Mouse (Mus musculus) liver, adult 2 months (tissue): Measurements from ENCODE around the gene Rapsn. TPM values are rescaled to one million over a fixed set of nuclear protein-coding genes. Genes with fewer than 3 reads are reported as not detected.

Source experiments
- DNase-seq: peaks from one replicate; pipeline ENCODE4 v3.0.0-alpha.2; 2011; ENCODE audit warnings: low read depth, low spot score; ENCODE audit errors: extremely low read depth
- H3K27ac ChIP-seq: fragments of 200-500 bp; replicated peaks from 2 replicates; pipeline ENCODE4 v1.5.1; 2012; ENCODE audit warnings: low read depth, mild to moderate bottlenecking, control low read depth, inconsistent platforms, low read length; ENCODE audit not compliant: insufficient read depth
- H3K27me3 ChIP-seq: fragments of 200-500 bp; 2 replicates; pipeline ENCODE4 v1.6.1; 2012; ENCODE audit warnings: mild to moderate bottlenecking, moderate library complexity, low read length, inconsistent platforms; ENCODE audit not compliant: control insufficient read depth, insufficient read depth
- H3K36me3 ChIP-seq: fragments of 200-500 bp; 2 replicates; pipeline ENCODE4 v1.6.1; 2012; ENCODE audit warnings: low read length, inconsistent platforms; ENCODE audit not compliant: control insufficient read depth, insufficient read depth
- H3K4me1 ChIP-seq: fragments of 200-500 bp; 2 replicates; pipeline ENCODE4 v1.6.1; 2011; ENCODE audit warnings: low read length; ENCODE audit not compliant: control insufficient read depth, insufficient read depth
- H3K4me3 ChIP-seq: fragments of 200-500 bp; 2 replicates; pipeline ENCODE4 v1.5.1; 2011; ENCODE audit warnings: low read depth, mild to moderate bottlenecking, control low read depth, low read length, moderate library complexity; ENCODE audit not compliant: insufficient read depth
- H3K79me2 ChIP-seq: fragments of 200-500 bp; 2 replicates; pipeline ENCODE4 v1.6.1; 2012; ENCODE audit warnings: inconsistent platforms, mild to moderate bottlenecking, low read length, moderate library complexity; ENCODE audit not compliant: control insufficient read depth, insufficient read depth
- H3K9ac ChIP-seq: fragments of 200-500 bp; 2 replicates; pipeline ENCODE4 v1.6.1; 2012; ENCODE audit warnings: low read depth, mild to moderate bottlenecking, control low read depth, inconsistent platforms, low read length
- CTCF ChIP-seq: fragments of 200-500 bp; IDR thresholded peaks from 2 replicates; pipeline ENCODE4 v1.5.1; 2011; ENCODE audit warnings: low read depth, low read length, control low read depth
- POLR2A ChIP-seq: fragments of 200-500 bp; IDR thresholded peaks from 2 replicates; pipeline ENCODE4 v1.6.1; 2011; ENCODE audit warnings: low read length, control low read depth; ENCODE audit not compliant: insufficient read depth; ENCODE audit errors: extremely low read depth
- WGBS: fragments of 180-500 bp; shearing (Covaris S2); methylation state at CpG from one replicate; pipeline ENCODE4 v1.1.7; 2018; 5-methylcytosine and 5-hydroxymethylcytosine counted together
- polyA plus RNA-seq: library from polyadenylated mRNA; depleted of rRNA; stranded (reverse); fragments of >200 nt; gene quantifications from 2 replicates; pipeline ENCODE4 v1.2.3, GENCODE M21; 2012
- total RNA-seq: library from RNA; depleted of rRNA; stranded (reverse); fragments of >200 nt; gene quantifications from 2 replicates; pipeline ENCODE4 v1.2.3, GENCODE M21; 2014

Rapsn gene
- total and polyA plus RNA-seq, 2 experiments: 0.09 TPM; not detected in 1

GRCm38 (mm10) chr2:91083366-91083940 lies 48.0 kb downstream of the Rapsn start:
- TF ChIP-seq CTCF (no peak), POLR2A (no peak)
- Histone ChIP-seq H3K9ac (peak overlapping the region; percentile 71), H3K27me3 (peaks cover 2% of the 10 kb centered on the region; the same call in 1 of the 2 replicates), H3K27ac (peak overlapping the region; percentile 84), H3K79me2 (no peaks in the 10 kb centered on the region), H3K4me3 (no peak overlapping the region), H3K4me1 (no peaks in the 10 kb centered on the region; the same call in 1 of the 2 replicates), H3K36me3 (no peaks in the 10 kb centered on the region)
- 93% methylated on average over 1 of the region's 1 CpGs for WGBS
- no peak for DNase-seq

DNA sequence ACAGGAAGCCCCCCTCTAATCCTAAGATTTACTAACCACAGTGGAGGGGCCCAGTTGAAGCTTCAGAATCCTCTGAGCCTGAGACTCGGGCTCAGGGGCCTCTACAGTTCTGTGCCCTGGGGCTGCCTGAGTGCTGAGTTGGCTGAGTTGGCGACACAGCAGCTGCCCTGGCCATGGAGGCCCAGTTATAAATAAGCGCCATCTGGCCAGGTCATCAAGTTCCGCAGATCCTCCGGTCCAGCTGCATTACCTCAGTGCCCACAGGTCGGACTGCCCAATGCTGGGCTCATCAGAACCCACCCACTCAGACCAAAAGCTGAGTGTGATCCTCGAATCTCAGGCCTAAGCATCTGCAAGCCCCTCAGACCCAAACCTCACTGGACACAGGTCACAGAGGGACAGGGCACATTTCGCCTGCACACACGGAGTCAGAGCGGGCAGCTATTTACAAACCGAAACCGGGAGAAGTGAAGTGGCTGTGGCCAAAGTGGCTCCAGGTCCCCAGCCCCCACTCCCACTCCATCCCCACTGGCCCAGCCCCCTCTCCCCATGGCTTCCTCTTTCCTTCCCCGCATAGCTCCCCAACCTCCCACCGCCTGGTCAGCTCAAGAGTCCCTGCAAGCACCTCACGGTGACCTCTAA lies 48.9 kb downstream of the Rapsn start:
- Histone ChIP-seq H3K27ac (peak overlapping the region; percentile 84), H3K79me2 (no peaks in the 10 kb centered on the region), H3K9ac (no peak overlapping the region; the same call in 1 of the 2 replicates), H3K4me3 (no peak overlapping the region), H3K27me3 (no peaks in the 10 kb centered on the region), H3K4me1 (no peaks in the 10 kb centered on the region), H3K36me3 (no peaks in the 10 kb centered on the region)
- WGBS: 91% methylated on average over 15 of the region's 15 CpGs
- DNase-seq: no peak
- no peak for TF ChIP-seq POLR2A
- no peak for TF ChIP-seq CTCF

- DNase-seq: no peak
- WGBS: 90% methylated on average over 14 of the region's 14 CpGs
- Histone ChIP-seq H3K9ac (peak overlapping the region; percentile 48; the same call in 1 of the 2 replicates), H3K27ac (peak overlapping the region; percentile 62), H3K4me3 (no peak overlapping the region), H3K36me3 (no peaks in the 10 kb centered on the region), H3K4me1 (no peaks in the 10 kb centered on the region), H3K27me3 (no peaks in the 10 kb centered on the region), H3K79me2 (no peaks in the 10 kb centered on the region)
- TF ChIP-seq POLR2A: no peak
- TF ChIP-seq CTCF: no peak
These were observed 50.3 kb downstream of the Rapsn start for GRCm38 (mm10) chr2:91085494-91086391.

DNA sequence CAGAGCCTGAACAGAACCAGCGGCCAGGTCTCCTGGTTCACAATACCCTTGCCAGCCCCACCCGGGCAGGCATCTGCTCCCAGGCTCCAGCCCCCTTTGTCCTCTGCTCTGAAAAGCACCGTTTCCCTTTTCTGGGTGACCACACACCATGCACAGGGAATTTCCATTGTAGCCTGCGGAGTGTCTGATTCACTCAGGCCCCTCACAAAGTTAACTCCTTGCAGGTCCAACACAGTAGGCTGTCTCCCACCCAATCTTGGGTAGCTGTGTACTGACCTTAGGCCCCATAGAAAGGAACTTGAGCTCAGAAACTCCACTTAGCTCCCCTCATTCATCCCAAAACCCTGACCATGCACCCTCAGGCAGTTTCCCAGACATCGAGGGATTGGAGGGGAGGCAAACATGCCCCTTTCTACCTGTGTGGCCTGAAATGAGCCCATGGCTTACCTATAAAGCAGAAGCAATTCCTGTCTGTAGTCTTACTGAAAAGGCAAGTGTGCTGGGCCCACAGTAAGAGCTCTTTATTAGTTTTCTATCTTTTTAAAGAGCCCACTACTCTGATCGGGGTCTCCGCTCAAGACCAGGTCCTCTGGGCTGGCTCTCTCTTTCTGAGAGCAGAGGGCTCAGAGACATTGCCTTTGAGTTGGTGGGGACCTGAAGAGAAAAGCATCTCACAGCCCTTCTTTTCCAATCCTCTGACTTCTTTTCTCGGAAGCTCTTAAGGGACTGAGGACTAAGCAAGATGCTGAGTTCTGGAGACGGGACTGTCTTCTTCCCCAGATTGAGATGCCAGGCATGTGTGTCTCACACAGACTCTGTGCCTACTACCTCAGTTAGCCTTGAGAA lies 51.2 kb downstream of the Rapsn start:
- no peaks in the 10 kb centered on the region for H3K36me3 ChIP-seq
- H3K4me1 ChIP-seq: no peaks in the 10 kb centered on the region
- H3K4me3 ChIP-seq: no peak overlapping the region
- WGBS: 80% methylated on average over 9 of the region's 9 CpGs
- H3K79me2 ChIP-seq: no peaks in the 10 kb centered on the region
- no peaks in the 10 kb centered on the region for H3K27me3 ChIP-seq
- TF ChIP-seq POLR2A (no peak), CTCF (no peak)
- H3K27ac ChIP-seq: peak overlapping the region; percentile 62
- H3K9ac ChIP-seq: peak overlapping the region; percentile 48
- no peak for DNase-seq

- no peaks in the 10 kb centered on the region for H3K79me2 ChIP-seq
- WGBS: 81% methylated on average over 9 of the region's 9 CpGs
- H3K4me1 ChIP-seq: no peaks in the 10 kb centered on the region
- H3K36me3 ChIP-seq: no peaks in the 10 kb centered on the region
- no peaks in the 10 kb centered on the region for H3K27me3 ChIP-seq
- no peak for DNase-seq
- H3K27ac ChIP-seq: peak overlapping the region; percentile 7; the same call in 1 of the 2 replicates
- TF ChIP-seq CTCF (no peak), POLR2A (no peak)
- no peak overlapping the region for H3K9ac ChIP-seq
- H3K4me3 ChIP-seq: no peak overlapping the region
These were observed 52.0 kb downstream of the Rapsn start for GRCm38 (mm10) chr2:91087453-91087852.
